Mouse (Mus musculus): Measurements from ENCODE around the gene Tspan31.

GRCm38 (mm10) chr10:127061513-127061912, 8.6 kb downstream of the Tspan31 start:
- TF ChIP-seq MYC (IDR thresholded peaks at IDR 0.05; ENCODE audit: low read depth, low read length) (no peak), ZNF384 (IDR thresholded peaks at IDR 0.05; ENCODE audit: low read depth, low read length) (no peak), USF1 (IDR thresholded peaks at IDR 0.05; ENCODE audit: low read depth, low read length) (no peak), POLR2A (IDR thresholded peaks at IDR 0.05; ENCODE audit: control insufficient read depth in 1 of 2, insufficient read depth in 1 of 2, low read depth in 1 of 2, low read length in 2 of 2, poor library complexity in 1 of 2) (no peak), UBTF (IDR thresholded peaks at IDR 0.05; ENCODE audit: borderline replicate concordance, insufficient read depth, low read depth, low read length) (no peak), CTCF (IDR thresholded peaks at IDR 0.05 in 2 of 3, conservative IDR thresholded peaks at IDR 0.05 in 1 of 3; ENCODE audit: control insufficient read depth in 1 of 3, insufficient read depth in 1 of 3, low read depth in 2 of 3, low read length in 3 of 3, poor library complexity in 1 of 3, severe bottlenecking in 1 of 3) (no peak), ZC3H11A (IDR thresholded peaks at IDR 0.05; ENCODE audit: low read depth, low read length) (no peak), HCFC1 (IDR thresholded peaks at IDR 0.05; ENCODE audit: low read depth, low read length) (no peak), ZKSCAN1 (IDR thresholded peaks at IDR 0.05; ENCODE audit: low read depth, low read length) (no peak), NRF1 (IDR thresholded peaks at IDR 0.05; ENCODE audit: insufficient read depth, low read depth, low read length, poor library complexity, severe bottlenecking) (no peak)
